Mouse (Mus musculus) small intestine, adult 2 months (tissue): ENCODE results near the gene Spef2. TPM values are rescaled to one million over a fixed set of nuclear protein-coding genes. Genes with fewer than 3 reads are reported as not detected.
A peak's percentile ranks its signal among the peaks of the same experiment; 100 is the strongest.
"Not testable (repeated sequence)": the region's sequence is repeated elsewhere in the genome, so short reads cannot be mapped to it uniquely, and the experiment has no call there.

Experiments used
- H3K27ac ChIP-seq: fragments of 200-500 bp; 2 replicates; pipeline ENCODE4 v1.5.1; 2012; ENCODE audit warnings: low read depth, low read length, control low read depth, inconsistent platforms; ENCODE audit not compliant: insufficient read depth
- H3K27me3 ChIP-seq: fragments of 200-500 bp; 2 replicates; pipeline ENCODE4 v1.6.1; 2012; ENCODE audit warnings: mild to moderate bottlenecking, moderate library complexity, low read length, inconsistent platforms; ENCODE audit not compliant: control insufficient read depth, insufficient read depth
- H3K36me3 ChIP-seq: fragments of 200-500 bp; 2 replicates; pipeline ENCODE4 v1.6.1; 2012; ENCODE audit warnings: mild to moderate bottlenecking, low read length, control low read depth, inconsistent platforms; ENCODE audit not compliant: control insufficient read depth, insufficient read depth
- H3K4me1 ChIP-seq: fragments of 200-500 bp; 2 replicates; pipeline ENCODE4 v1.6.1; 2012; ENCODE audit warnings: low read length, inconsistent platforms, mixed read lengths; ENCODE audit not compliant: control insufficient read depth, insufficient read depth, insufficient read length
- H3K4me3 ChIP-seq: fragments of 200-500 bp; 2 replicates; pipeline ENCODE4 v1.5.1; 2012; ENCODE audit warnings: low read depth, mild to moderate bottlenecking, control low read depth, inconsistent platforms, low read length, moderate library complexity
- CTCF ChIP-seq: fragments of 200-500 bp; IDR thresholded peaks from 2 replicates; pipeline ENCODE4 v1.5.1; 2012; ENCODE audit warnings: low read depth, mild to moderate bottlenecking, control low read depth, inconsistent platforms, low read length, moderate library complexity, mixed read lengths; ENCODE audit not compliant: insufficient replicate concordance, insufficient read length; ENCODE audit errors: extremely low read depth
- POLR2A ChIP-seq: fragments of 200-500 bp; IDR thresholded peaks from 2 replicates; pipeline ENCODE4 v1.6.1; 2012; ENCODE audit warnings: low read depth, mild to moderate bottlenecking, control low read depth, inconsistent platforms, low read length, moderate library complexity
- WGBS: fragments of 180-500 bp; shearing (Covaris S2); methylation state at CpG from one replicate; pipeline ENCODE4 v1.1.7; 2018; 5-methylcytosine and 5-hydroxymethylcytosine counted together
- polyA plus RNA-seq: library from polyadenylated mRNA; depleted of rRNA; stranded (reverse); fragments of >200 nt; gene quantifications from 2 replicates; pipeline ENCODE4 v1.2.3, GENCODE M21; 2012; rRNA removed

Gene Spef2
- polyA plus RNA-seq = not detected in 2 replicates

DNA sequence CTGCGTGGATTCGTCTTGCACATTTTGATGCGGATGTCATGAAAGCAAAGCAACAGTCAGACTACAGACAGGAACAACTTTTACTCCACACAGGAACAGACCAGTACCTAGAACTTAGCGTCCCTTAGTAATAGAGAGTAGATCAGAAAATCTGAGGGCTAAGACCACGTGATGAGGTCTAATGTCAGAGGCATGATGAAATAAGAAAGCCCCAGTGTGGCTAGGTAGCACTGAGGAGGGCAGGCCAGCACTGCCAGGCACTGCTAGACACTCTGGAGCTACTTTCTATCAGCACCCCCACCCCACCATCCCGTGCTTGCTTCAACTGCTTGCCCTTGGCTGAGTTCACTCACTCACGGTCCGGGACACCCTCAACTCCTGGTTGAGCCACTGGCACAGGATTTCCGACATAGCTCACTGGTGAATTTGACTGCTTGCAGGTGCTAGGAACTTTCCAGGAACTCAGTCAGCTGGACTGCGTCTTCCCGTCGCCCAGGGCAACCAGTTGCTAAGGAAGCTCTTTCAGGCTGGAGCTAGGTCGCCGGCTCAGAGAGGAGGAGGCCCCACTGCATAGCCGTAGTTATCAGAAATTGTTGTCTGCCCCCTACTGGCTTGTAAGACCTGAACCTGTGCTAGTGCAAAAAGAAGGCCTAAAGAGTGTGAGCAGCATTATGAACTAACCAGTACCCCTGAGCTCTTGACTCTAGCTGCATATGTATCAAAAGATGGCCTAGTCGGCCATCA, at the start of gene Spef2:
TSS of gene Spef2 (minus strand) at position 510 of the 744 bp plus-strand sequence.
- Histone ChIP-seq H3K27ac (no peak within 1 kb of the TSS), H3K36me3 (no peaks in the 10 kb centered on the region), H3K4me3 (peak within 1 kb of the TSS; percentile 58), H3K27me3 (no peaks in the 10 kb centered on the region), H3K4me1 (no peaks in the 10 kb centered on the region)
- 24% methylated on average over 16 of the region's 16 CpGs for WGBS
- TF ChIP-seq POLR2A = no peak
- TF ChIP-seq CTCF = no peak

DNA sequence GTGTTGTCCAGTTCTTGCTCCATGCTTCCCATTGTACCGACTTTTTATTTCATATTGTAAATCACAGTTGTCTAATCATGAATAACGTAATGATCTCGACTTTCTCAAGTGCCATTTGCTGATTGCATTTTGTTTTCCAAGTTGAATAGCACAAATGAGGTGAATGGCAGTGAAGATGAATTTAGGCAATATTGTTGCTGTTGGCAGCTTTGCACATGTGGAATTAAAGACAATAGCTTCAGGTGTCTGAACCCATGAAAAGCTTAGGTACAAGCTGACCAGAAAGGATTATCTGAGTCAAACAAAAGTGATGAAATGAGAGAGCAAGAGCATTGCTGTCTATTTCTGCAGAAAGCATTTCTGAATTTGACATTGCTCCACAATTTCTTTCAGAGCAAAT, 45.5 kb upstream of the Spef2 start:
- Histone ChIP-seq H3K36me3 (no peaks in the 10 kb centered on the region), H3K27ac (no peak overlapping the region), H3K4me3 (no peak overlapping the region), H3K27me3 (no peaks in the 10 kb centered on the region), H3K4me1 (no peaks in the 10 kb centered on the region)
- TF ChIP-seq CTCF = no peak
- no peak for TF ChIP-seq POLR2A
- 81% methylated on average over 3 of the region's 3 CpGs for WGBS

DNA sequence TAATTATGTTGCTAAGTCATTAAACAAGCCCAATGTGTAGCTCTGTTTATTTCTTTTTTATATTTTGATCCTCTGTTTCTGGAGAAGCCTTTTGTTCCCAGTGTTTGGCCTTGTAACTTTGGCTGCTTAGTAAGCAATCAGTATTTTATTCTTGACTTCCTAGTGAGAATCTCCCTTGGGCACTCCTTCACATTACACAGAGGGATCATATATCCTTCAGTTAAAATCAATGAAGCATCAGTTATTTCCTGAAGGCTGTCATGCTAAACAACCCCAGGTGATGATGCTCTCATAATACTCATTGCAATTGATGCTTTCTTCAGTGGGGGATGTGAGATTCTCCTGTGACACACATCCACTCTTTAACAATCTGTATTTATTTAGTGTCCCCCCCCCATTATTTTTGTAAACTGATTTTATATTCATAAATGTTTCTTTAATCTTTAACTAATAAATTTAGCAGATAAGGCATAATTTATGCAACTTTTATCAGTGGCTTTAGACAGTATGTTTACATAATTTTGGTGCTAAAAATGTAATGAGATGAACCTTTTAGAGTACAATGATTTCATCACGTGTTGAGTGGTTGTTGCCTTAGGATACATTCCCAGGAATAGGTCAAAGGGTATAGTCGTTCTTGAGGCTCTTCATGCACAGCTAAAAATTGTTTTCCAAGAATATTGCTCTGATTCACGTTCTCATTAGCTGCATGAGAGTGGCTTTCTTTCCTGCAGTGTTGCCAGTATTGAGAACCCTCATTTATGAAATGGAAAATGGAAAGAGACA, 39.8 kb upstream of the Spef2 start:
- no peaks in the 10 kb centered on the region for H3K27me3 ChIP-seq
- no peak overlapping the region for H3K4me3 ChIP-seq
- no peaks in the 10 kb centered on the region for H3K4me1 ChIP-seq
- no peaks in the 10 kb centered on the region for H3K36me3 ChIP-seq
- TF ChIP-seq CTCF = no peak
- TF ChIP-seq POLR2A = no peak
- 39% methylated on average over 3 of the region's 3 CpGs for WGBS
- H3K27ac ChIP-seq = no peak overlapping the region

GRCm38 (mm10) chr15:9774222-9775142, 25.8 kb upstream of the Spef2 start:
- WGBS = 92% methylated on average over 6 of the region's 6 CpGs
- not testable (repeated sequence) for H3K27me3 ChIP-seq, H3K4me3 ChIP-seq, H3K4me1 ChIP-seq, H3K27ac ChIP-seq, H3K36me3 ChIP-seq

GRCm38 (mm10) chr15:9768184-9768918, 19.7 kb upstream of the Spef2 start:
- Histone ChIP-seq H3K27me3 (no peaks in the 10 kb centered on the region), H3K27ac (no peak overlapping the region), H3K4me3 (no peak overlapping the region), H3K4me1 (no peaks in the 10 kb centered on the region), H3K36me3 (no peaks in the 10 kb centered on the region)
- 43% methylated on average over 4 of the region's 4 CpGs for WGBS
- no peak for TF ChIP-seq CTCF
- no peak for TF ChIP-seq POLR2A

GRCm38 (mm10) chr15:9767034-9767433, 18.4 kb upstream of the Spef2 start:
- no peak overlapping the region for H3K27ac ChIP-seq
- H3K27me3 ChIP-seq = no peaks in the 10 kb centered on the region
- no peaks in the 10 kb centered on the region for H3K36me3 ChIP-seq
- TF ChIP-seq POLR2A = no peak
- no peak for TF ChIP-seq CTCF
- no peaks in the 10 kb centered on the region for H3K4me1 ChIP-seq
- H3K4me3 ChIP-seq = no peak overlapping the region

DNA sequence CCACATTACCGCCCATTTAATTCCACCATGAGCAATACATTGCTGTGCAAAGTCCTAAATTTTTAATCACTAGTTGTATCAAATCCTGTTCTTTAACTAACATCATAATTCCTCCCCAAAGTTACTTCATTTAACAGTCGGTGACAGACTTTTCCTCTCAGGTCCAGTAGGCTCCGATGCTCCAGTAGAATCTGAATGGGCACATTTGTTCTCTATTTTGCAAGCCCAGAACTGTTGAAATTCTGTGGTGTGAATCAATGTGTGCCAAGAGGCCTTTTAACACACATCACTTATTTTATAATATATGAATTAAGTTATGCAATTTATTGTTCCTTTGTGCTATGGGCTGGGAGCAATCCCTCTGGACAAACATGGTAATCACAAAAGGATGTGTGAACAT, 2.3 kb upstream of the Spef2 start:
- 80% methylated on average over 3 of the region's 3 CpGs for WGBS

More for the DNA sequence above, 2.3 kb upstream of the Spef2 start:
- Histone ChIP-seq H3K4me1 (no peaks in the 10 kb centered on the region), H3K27me3 (no peaks in the 10 kb centered on the region), H3K4me3 (no peak overlapping the region), H3K36me3 (no peaks in the 10 kb centered on the region), H3K27ac (no peak overlapping the region)
- no peak for TF ChIP-seq POLR2A
- no peak for TF ChIP-seq CTCF
